Mouse (Mus musculus): ENCODE measurements at regions not wholly inside any gene's neighbourhood (a gene's known extent, or its start where the extent isn't known, plus 50 kb on each side); places are given as distances from the start of the nearest gene placed in this dataset.

GRCm38 (mm10) chr14:46175291-46176216 is 203.7 kb upstream of the Gm15217 start:
- TF ChIP-seq CTCF (conservative IDR thresholded peaks at IDR 0.05; ENCODE audit: low read length) (no peak), POU5F1 (IDR thresholded peaks at IDR 0.05; ENCODE audit: borderline replicate concordance, low read length) (no peak), NANOG (IDR thresholded peaks at IDR 0.05; ENCODE audit: borderline replicate concordance, low read length) (no peak)

Data from E14TG2a.4 (cell line).